Mouse (Mus musculus): ENCODE results near the gene Ovol2.

Ovol2 gene

DNA sequence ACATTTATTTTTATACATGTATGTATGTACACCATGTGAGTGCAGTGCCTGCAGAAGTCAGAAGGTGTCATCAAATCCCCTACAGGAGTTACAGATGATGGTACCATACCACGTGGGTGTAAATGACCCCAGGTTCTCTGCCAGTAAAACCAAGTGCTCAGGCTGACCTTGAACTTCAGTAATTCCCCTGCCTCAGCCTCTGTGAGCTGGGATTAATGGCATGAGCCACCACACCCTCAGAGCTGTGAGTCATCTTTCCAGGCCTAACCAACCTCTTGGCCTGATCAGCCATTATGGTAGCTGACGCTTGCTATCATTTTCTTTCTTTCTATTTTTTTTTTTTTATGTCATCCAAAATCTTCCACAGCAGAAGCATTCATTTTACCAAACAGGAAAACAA lies 20.6 kb downstream of the Ovol2 start:
- no peak for DNase-seq (ENCODE audit: low spot score)

DNA sequence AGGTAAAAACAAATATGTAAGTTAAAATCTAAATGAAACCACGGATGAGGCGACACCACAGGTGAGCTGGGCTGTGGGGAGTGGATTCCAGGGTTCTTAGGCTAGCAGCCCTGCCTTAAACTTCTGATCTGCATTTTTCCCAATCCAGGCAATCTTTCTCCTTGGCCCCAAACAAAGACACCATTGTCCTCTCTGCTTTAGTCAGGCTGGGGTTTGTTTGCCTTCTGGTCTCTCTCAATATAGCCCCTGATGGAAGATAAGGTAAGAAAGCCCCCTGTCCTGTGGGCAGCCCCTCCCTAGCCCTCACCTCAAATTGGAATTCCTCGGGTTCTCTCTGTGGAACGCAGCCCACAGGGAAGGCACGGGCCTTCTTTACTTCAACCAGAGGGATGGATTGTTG lies 21.7 kb downstream of the Ovol2 start:
- DNase-seq (ENCODE audit: low spot score): no peak

DNA sequence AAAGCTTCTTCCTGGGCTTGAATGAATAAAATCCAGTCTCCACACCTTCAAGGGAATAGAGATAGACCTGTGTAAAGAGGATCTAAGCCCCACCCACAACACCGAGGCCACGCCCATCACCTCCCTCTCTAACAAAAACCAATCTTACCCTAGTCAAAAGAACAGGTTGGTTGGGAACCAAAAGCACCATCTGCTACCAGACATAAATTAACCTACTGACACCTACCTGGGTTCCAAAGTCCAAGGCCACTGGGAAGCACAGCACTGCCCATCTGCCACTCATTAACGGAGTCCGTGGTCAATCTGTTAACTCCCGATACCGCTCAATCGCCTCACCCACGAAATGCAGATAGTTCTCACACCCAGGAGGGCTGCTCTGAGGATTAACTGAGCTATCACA lies 23.4 kb downstream of the Ovol2 start:
- DNase-seq (ENCODE audit: low spot score): no peak

- no peak for DNase-seq (ENCODE audit: low spot score)
Observed at GRCm38 (mm10) chr2:144305721-144306294, 26.1 kb downstream of the Ovol2 start.

- DNase-seq (ENCODE audit: low spot score): no peak
Observed at GRCm38 (mm10) chr2:144301101-144301500, 30.8 kb downstream of the Ovol2 start.

DNA sequence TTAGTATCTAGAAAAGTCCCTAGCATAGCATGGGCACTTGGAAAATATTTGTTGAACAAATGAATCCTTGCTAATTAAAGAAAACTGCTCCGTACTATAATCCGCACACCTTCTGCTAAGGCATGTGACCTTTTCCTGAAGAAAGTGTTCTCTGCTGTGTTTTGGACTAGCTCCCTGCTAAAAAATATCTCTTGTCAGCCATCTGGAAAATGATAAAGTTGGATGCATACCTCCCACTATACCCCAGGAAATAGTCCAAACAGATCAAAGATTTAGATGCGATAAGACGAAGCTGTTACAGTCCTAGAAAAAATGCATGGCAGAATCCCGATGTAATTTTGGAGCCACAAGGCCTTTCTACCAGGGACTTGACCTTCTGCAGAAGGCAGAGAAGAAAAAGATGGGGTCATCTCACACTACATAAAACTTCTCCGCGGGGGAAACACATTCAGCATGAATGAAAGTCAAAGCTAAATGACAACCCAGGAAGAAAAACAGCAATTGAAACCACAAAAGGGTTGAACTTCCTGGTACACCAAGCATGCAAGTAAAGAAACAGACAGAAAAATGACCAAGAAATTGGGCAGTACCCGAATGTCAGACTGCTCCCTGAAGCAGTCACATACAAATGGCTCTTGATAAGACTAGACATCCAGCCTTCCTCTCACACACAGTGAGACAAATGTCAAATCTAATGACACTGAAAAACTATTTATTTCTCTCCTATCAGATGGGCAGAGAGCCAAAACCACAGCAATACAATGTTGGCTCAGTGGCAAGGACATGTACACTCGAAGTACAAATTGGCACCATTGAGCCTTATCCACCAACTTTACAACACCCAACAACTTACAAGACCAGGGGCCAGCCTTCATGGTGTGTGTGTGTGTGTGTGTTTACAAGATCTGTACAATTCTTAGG lies 31.9 kb downstream of the Ovol2 start:
- DNase-seq (ENCODE audit: low spot score): no peak

DNA sequence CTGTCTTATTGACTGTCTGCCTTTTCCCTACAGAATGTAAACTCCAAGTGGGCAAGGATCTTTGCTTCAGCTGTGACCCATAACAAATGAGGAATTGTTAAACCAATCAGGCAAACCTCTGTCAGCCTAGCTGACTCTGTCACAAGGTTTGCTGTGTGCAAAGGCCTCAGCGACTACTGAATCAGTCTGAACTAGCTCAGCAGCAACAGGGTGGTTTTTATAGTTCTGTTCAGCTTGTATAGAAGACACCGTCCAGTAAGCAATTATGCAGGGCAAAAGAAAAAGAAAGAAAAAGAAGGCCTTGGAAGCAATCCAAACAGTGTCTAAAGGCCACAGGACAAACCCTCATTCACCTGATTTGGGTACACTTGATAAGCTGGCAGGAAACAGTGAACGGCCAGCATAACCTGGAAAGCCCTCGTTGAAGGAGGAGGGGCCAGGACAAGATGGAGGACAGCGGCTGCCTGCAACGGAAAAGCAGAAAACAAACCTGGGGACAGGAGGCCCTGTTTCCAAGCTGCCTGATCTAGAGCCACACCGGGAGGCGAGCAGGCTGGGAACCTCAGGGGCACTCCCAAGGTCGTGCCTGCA lies 36.7 kb downstream of the Ovol2 start:
- no peak for DNase-seq (ENCODE audit: low spot score)

DNA sequence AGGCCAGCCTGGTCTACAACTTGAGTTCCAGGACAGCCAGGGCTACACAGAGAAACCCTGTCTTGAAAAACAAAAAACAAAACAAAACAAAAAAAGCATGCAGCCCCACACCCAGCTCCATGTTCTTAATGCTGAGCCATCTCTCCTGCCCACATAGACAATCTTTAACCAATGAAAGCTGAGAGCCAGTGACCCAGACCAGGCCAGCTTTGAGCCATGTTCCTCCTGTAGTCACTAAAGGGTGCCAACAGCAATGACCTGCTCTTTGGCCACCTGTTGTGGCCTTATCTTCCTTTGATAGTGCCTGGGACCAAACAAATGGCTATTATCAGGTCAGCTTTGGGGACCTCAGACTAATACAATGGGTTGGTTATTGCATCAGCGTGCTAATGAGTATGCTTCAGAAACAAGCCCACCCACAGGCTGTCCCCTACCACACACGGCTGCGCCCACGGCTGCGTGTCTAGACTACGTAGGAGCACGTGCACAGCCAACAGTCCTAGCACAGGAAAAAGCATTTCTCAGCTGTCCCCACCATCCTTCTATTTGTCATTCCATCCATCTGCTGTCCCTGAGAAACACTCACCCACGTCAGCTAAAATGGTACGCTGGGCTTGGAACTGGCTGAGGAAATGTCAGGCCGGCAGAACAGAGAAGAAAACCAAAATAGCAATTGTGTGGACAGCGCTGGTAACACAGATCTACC lies 40.2 kb downstream of the Ovol2 start:
- DNase-seq (ENCODE audit: low spot score): peak; percentile 31

DNA sequence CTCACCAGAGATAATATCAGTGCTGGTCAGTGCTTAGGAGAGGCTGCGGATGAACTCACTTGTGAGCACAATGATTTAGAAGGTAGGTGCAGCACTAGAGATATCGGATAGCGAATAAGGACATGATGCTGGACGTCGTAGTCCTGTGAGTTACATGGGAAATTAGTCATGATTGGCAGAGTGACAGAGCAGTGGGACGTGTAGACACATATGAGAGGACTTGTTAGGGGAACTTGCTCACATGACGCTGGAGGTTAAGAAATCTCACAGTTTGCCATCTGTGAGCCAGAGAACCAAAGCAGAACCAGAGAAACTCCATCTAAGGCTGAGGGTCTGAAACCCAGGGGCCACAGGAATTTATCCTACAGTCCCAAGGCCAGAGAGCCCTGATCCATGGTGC lies 41.6 kb downstream of the Ovol2 start:
- no peak for DNase-seq (ENCODE audit: low spot score)

- DNase-seq (ENCODE audit: low spot score): no peak
Observed at GRCm38 (mm10) chr2:144281417-144281816, 50.5 kb downstream of the Ovol2 start.

- DNase-seq (ENCODE audit: low spot score): no peak
Observed at GRCm38 (mm10) chr2:144280568-144280967, 51.4 kb downstream of the Ovol2 start.

GRCm38 (mm10) chr2:144279742-144280141 lies 52.2 kb downstream of the Ovol2 start:
- DNase-seq (ENCODE audit: low spot score): no peak

- DNase-seq (ENCODE audit: low spot score): no peak
Observed at GRCm38 (mm10) chr2:144276885-144277284, 55.1 kb downstream of the Ovol2 start.

DNA sequence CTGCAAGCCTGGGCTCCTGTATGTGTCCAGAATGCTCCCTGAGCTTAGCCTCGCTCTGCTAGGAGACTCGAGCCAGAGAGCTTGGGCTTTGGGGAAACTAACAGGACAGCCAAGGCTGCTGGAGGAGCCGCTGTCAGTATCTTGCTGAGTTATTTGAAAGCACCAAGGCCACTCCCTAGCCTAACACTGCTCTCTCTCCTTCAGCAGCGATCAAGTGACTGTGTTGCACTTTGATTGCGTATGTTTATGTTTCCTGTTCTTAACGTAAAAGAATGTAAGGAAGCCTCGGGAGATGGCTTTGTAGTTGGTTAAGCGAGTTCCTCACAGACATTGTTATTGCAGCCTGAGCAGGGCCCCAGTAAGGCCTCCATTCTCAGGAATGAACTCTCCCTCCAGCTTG lies 57.2 kb downstream of the Ovol2 start:
- DNase-seq (ENCODE audit: low spot score): no peak

DNA sequence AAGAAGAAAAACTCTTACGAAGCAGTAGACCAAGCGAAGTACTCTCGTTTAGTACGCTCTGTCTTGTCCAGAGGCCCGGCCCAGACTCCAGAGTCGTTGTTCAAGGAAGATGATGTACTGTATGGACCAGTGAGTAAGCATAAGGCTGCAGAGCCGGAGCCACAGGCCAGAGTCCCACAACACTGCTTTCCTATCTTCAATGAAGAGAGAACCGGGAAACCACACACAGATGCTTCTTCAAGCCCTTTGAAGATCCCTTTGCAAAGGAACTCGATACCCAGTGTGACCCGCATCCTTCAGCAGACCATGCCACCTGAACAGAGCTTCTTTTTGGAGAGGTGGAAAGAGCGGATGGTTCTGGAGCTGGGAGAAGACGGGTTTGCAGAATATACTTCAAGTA lies 59.9 kb downstream of the Ovol2 start:
- no peak for DNase-seq (ENCODE audit: low spot score)

DNA sequence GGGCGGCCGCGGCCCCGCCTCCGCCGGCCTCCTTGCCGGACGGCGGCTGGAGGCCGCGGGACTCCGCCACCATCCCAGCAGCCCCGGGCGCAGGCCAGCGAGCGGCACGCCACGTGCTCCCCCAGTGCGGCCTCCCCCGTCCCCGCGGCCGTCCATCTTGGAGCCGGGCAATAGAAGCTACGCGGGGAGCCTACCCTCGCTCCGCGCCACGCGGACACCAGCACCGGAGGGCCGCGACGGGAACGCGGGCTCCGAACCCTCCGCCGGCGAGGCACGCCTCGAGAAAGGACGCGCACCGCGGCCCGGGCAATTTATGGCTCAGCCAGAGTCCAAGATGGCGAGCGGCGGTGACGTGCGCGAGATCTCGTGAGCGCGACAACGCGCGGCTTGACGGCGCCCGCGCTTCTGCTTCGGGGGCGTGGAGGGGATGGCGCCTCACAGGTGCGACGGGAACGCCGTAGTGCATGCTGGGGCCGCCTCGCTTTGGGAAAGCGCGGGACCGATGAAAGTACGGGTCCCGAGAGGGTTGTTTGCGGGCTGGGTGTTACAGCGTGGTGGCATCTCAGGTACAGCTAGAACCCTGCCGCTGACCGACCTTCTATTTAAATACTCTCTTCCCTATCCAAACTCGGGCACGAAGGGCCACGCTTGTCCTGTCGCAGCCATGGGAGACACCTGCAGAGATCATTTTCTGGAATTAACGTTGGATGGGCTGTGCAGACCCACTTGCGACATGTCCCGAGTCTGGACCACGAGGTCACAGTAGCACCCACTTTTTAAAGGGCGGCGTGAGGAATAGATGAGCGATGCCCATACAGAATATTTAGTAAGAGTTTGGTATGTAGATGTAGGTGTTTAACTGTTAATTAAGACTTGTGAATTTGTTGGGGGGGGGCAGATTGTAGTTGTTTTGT lies 61.2 kb downstream of the Ovol2 start, which contains the start of the genes Mgme1 and Snx5:
Gene Mgme1 (plus strand): TSS at position 157 of the 914 bp plus-strand sequence.
Gene Snx5 (minus strand): TSS at position 400 of the 914 bp plus-strand sequence.
- peak; percentile 90 for DNase-seq (ENCODE audit: low spot score)

DNA sequence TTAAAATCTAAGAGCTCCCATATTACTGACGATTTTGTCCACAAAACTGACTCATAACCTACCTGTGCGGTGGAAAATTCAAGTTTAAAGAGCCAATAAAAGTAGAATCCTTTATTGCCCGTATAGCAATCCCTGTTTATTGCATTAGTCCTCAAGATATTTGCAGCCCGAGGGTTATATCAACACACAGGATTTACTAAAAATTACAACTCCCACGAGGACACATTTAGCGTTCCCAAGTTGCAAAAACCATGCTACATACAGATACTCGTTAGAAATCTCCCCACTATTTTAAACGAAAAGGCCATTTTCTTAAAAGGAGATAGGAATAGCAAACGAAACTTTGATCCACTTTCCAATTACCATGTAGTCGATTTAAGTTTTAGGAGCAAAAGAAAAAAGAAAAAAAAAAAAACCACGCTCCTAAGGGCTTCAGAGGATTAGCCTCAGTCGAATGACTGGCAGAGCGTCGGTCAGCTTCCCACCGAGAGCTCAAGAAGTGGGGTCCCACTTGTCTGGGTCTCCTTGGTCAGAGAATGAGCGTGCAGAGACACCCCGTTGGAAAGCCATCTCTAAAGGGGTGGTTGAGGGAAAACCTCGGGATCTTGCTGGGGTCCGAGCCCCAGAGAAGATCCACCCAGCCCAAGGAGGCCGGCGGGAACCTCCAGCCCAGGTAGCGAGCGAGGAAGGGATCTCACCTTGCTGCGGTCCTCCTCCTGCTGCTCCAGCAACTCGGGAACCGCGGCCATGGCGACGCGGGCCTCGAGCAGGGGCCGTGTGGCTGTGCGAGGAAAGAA lies 62.1 kb downstream of the Ovol2 start:
- DNase-seq (ENCODE audit: low spot score): no peak

- DNase-seq (ENCODE audit: low spot score): no peak
Observed at GRCm38 (mm10) chr2:144269306-144269650, 62.7 kb downstream of the Ovol2 start.

DNA sequence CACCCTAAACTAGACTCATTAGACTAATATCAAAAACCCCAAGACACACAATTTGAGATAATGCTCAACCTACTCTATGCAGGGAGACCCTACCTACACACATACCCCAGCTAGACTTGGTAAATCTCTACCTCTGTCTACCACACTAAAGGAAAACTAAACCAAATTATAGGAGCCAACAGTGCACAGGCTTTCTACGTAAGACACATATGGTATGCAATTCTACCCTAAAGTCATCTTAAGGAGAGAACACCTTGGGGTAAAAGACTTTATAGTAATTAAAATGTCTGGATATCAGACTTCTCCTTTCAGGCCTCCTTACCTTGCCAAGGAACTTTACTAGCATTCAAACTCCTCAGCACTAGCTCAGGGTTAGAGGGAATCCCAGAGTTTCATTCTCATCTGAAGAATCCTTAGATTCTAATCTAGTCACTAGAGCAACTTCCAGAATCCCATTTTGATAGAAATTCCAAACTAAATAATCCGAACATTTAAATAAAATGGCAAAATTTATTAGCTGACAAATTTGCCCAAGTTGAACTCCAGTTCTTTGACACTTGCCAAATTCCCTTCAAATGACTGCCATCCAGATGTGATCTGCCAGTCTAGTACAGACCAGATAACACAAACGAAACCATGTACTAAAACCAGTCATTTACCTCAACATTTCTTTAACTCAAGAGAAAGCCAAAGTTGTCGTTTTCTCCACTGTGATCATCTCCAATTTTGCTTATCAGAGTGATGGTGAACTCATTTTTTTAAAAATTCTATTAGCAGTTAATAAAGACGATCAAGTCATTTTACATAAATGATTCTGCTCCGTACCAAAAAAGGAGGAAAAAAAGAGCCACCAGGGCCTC lies 63.3 kb downstream of the Ovol2 start:
- DNase-seq (ENCODE audit: low spot score): no peak

DNA sequence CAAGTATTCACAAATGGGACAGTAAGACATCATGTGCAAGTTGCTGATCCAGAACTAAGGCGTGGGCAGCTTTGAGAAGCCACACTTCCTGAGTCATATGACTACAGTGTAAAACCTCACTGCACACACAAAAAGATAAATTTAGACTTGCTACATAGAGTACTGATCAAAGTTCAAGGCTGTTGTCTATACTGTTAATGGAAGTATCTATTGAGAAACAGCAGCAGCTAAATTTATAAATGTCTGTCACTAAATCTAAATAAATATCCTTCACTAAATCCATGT lies 64.3 kb downstream of the Ovol2 start:
- DNase-seq (ENCODE audit: low spot score): no peak
